Mouse (Mus musculus): ENCODE measurements around the gene Olfr564. TPM values are rescaled to one million over a fixed set of nuclear protein-coding genes. Genes with fewer than 3 reads are reported as not detected.

The Olfr564 gene
- total RNA-seq (2021): not detected

- intact Hi-C loops (cut with DNase I): no loop called here
- no peak for DNase-seq (ENCODE audit: low spot score)
Observed at GRCm38 (mm10) chr7:102803180-102803579, at the start of gene Olfr564. Olfr564 (plus strand) TSS chr7:102803480.

- no peak for DNase-seq (ENCODE audit: low spot score)
- intact Hi-C loops (cut with DNase I): no loop called here
Observed at GRCm38 (mm10) chr7:102759266-102759665, 44.0 kb upstream of the Olfr564 start, which contains the start of the genes Olfr560 and Olfr78. Olfr560 (minus strand) TSS chr7:102759366. Olfr78 (minus strand) TSS chr7:102759471.

GRCm38 (mm10) chr7:102770921-102771320 is 32.4 kb upstream of the Olfr564 start, which contains the start of gene Olfr561:
Olfr561 (plus strand) TSS chr7:102771221.
- intact Hi-C loops (cut with DNase I): no loop called here
- no peak for DNase-seq (ENCODE audit: low spot score)

Other genes starting within 250 kb of the Olfr564 start
- 1 to 10 TPM; 5.4 to 5.5 TPM for gene Trim21, start 238.0 kb upstream of the Olfr564 start, total RNA-seq (2021)
- under 1 TPM; 0.10 to 0.17 TPM for gene Olfr550, start 232.0 kb upstream of the Olfr564 start, total RNA-seq (2021)
- not detected for gene Olfr551, start 211.6 kb upstream of the Olfr564 start, total RNA-seq (2021)
- under 1 TPM; 0.08 to 0.36 TPM for gene Olfr552, start 205.7 kb upstream of the Olfr564 start, total RNA-seq (2021)
- gene Olfr553, start 185.3 kb upstream of the Olfr564 start, total RNA-seq (2021): not detected
- gene Olfr554, start 165.0 kb upstream of the Olfr564 start, total RNA-seq (2021): not detected
- not detected for gene Olfr555, start 144.7 kb upstream of the Olfr564 start, total RNA-seq (2021)
- not detected for gene Olfr556, start 138.6 kb upstream of the Olfr564 start, total RNA-seq (2021)
- gene Trim68, start 116.2 kb upstream of the Olfr564 start, total RNA-seq (2021): 1 to 10 TPM; 6.5 to 8.2 TPM
- not detected for gene Olfr557, start 107.6 kb upstream of the Olfr564 start, total RNA-seq (2021)
- 1 to 10 TPM; 2.4 to 4.4 TPM for gene Olfr558, start 101.3 kb upstream of the Olfr564 start, total RNA-seq (2021)
- not detected for gene Olfr33, start 84.4 kb upstream of the Olfr564 start, total RNA-seq (2021)
- gene Olfr559, start 76.0 kb upstream of the Olfr564 start, total RNA-seq (2021): not detected
- gene Olfr560, start 44.1 kb upstream of the Olfr564 start, total RNA-seq (2021): not detected
- 1 to 10 TPM in 1 of 2 experiments, under 1 TPM in 1; 0.81 to 1.2 TPM for gene Olfr78, start 44.0 kb upstream of the Olfr564 start, total RNA-seq (2021)
- gene Olfr561, start 32.3 kb upstream of the Olfr564 start, total RNA-seq (2021): not detected
- gene Olfr566, start 55.3 kb downstream of the Olfr564 start, total RNA-seq (2021): not detected
- gene Olfr568, start 73.6 kb downstream of the Olfr564 start, total RNA-seq (2021): not detected
- not detected for gene Olfr569, start 87.4 kb downstream of the Olfr564 start, total RNA-seq (2021)
- gene Olfr570, start 91.1 kb downstream of the Olfr564 start, total RNA-seq (2021): not detected
- not detected for gene Olfr571, start 114.1 kb downstream of the Olfr564 start, total RNA-seq (2021)
- gene Olfr572, start 120.9 kb downstream of the Olfr564 start, total RNA-seq (2021): not detected
- not detected for gene Olfr573-ps1, start 139.1 kb downstream of the Olfr564 start, total RNA-seq (2021)
- not detected for gene Olfr574, start 145.0 kb downstream of the Olfr564 start, total RNA-seq (2021)
- not detected for gene Olfr575, start 155.3 kb downstream of the Olfr564 start, total RNA-seq (2021)
- not detected for gene Olfr576, start 159.2 kb downstream of the Olfr564 start, total RNA-seq (2021)
- not detected for gene Olfr577, start 172.5 kb downstream of the Olfr564 start, total RNA-seq (2021)
- not detected for gene Olfr578, start 185.8 kb downstream of the Olfr564 start, total RNA-seq (2021)
- not detected for gene Olfr582, start 234.5 kb downstream of the Olfr564 start, total RNA-seq (2021)
- not detected for gene Olfr583, start 247.8 kb downstream of the Olfr564 start, total RNA-seq (2021)